In the genomic region with DNA sequence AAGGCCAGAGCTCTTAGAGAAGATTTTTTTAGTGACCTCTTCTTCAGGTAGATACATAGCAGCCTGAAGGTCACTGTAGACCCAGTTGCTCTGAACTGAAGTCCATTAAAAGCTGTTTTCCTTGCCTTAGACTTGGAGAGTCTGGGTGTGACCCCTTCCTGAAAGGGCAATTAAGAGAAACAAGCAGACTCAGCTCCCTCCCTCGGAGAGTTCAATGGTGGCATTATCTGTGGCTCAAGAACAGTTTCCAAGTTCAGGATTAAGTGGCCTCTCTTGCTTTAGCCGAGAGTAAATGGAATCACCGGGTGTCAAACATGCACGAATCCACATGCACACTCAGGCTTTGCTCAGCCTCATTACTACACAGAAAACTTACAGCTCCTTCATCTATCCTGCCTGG, we compare ENCODE assay signal across 20 mouse cellular contexts. TPM values are rescaled to one million over a fixed set of nuclear protein-coding genes. Genes with fewer than 3 reads are reported as not detected.
"Had no signal": no experiment of that assay in that cellular context is flagged by ENCODE, and none has a peak within 500 bp of the region (broad histone marks: within the 10 kb centered on the region; RNA-seq: fewer than 3 reads in every experiment).

No protein-coding gene starts in this region.

- H3K4me3 ChIP-seq: layer of hippocampus, adult 2 months; left cerebral cortex, adult 2 months; liver, embryonic 13.5 days; midbrain, embryonic 12.5 days; myocyte; neural tube, embryonic 13.5 days had no signal

- H3K4me1 ChIP-seq: liver, embryonic 13.5 days; neural tube, embryonic 13.5 days had no signal

- H3K27me3 ChIP-seq: liver, embryonic 13.5 days; midbrain, embryonic 12.5 days; neural tube, embryonic 13.5 days had no signal

- ATAC-seq: midbrain, embryonic 16.5 days had no signal

- H3K9me3 ChIP-seq: liver, embryonic 13.5 days; midbrain, embryonic 12.5 days; neural tube, embryonic 13.5 days had no signal

- H3K4me2 ChIP-seq: liver, embryonic 13.5 days; midbrain, embryonic 12.5 days; neural tube, embryonic 13.5 days had no signal

- H3K36me3 ChIP-seq: liver, embryonic 13.5 days; midbrain, embryonic 12.5 days; neural tube, embryonic 13.5 days had no signal

- H3K9ac ChIP-seq: liver, embryonic 13.5 days; midbrain, embryonic 12.5 days; neural tube, embryonic 13.5 days had no signal

- H3K27ac ChIP-seq: kidney, postnatal 0 days; layer of hippocampus, adult 2 months; left cerebral cortex, adult 2 months; liver, embryonic 13.5 days; midbrain, embryonic 12.5 days; neural tube, embryonic 13.5 days; stomach, postnatal 0 days had no signal

- DNase-seq: kidney, adult 2 months; kidney, postnatal 25 days; layer of hippocampus, postnatal 36 days; liver, embryonic 13.5 days; lung, adult 2 months; lung, postnatal 14 days; lung, postnatal 4 days; thymus, adult 2 months; thymus, postnatal 25 days had no signal

RNA-seq across cellular contexts. Expression of a gene that starts 53.2 kb away (rescaled TPM):
- total RNA-seq: megakaryocyte progenitor cell, adult 5-6 weeks; monocyte, adult 5-6 weeks; neutrophil, adult 5-6 weeks had no signal
